Mouse (Mus musculus) spleen, adult 10 weeks (tissue): ENCODE data around the gene Trim10. TPM values are rescaled to one million over a fixed set of nuclear protein-coding genes. Genes with fewer than 3 reads are reported as not detected.

ENCODE experiments used
- polyA plus RNA-seq: library from polyadenylated mRNA; stranded (reverse); fragments of 350-450 nt; fragmentation: Illumina TruSeq; extraction: RNeasy Lipid Tissue Mini Kit (QIAGEN cat#74804); gene quantifications from one replicate; pipeline ENCODE4 v1.2.3, GENCODE M21; 2015; ENCODE audit warnings: low replicate concordance; ENCODE audit not compliant: insufficient read depth

Trim10 gene
- polyA plus RNA-seq = 35.2 TPM

DNA sequence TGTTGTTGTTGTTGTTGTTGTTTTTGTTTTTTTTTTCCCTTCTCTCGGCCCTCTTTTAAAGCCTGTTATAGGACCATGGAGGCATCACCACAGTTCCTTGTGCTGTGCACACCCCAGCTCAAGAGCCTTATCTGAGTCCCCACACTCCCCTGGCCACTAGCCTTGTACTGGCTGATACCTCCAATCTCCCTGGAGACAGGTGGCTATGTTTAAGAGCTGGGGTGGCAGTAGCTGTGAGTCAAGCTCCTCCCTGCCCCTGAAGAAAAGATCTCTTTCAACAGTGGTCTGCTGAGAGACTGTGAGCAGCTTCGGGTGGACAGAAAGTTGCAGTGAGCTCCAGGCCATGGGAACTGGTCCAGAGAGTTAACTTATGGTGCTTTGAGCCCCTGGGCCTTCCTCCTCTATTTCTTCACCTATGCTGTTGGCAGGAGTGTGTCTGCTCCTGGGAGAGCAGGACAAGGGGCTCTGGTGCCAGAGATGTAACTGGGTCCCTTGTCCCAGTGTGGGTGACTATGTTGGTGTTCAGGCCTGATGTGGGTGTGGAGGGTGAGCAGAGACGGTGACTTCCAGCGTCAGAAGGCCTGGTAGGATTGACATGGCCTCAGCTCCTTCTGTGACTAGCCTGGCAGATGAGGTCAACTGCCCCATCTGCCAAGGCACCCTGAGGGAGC, at the start of gene Trim10:
Gene Trim10, plus strand, starts transcription at position 291 of the 671 bp plus-strand sequence.

DNA sequence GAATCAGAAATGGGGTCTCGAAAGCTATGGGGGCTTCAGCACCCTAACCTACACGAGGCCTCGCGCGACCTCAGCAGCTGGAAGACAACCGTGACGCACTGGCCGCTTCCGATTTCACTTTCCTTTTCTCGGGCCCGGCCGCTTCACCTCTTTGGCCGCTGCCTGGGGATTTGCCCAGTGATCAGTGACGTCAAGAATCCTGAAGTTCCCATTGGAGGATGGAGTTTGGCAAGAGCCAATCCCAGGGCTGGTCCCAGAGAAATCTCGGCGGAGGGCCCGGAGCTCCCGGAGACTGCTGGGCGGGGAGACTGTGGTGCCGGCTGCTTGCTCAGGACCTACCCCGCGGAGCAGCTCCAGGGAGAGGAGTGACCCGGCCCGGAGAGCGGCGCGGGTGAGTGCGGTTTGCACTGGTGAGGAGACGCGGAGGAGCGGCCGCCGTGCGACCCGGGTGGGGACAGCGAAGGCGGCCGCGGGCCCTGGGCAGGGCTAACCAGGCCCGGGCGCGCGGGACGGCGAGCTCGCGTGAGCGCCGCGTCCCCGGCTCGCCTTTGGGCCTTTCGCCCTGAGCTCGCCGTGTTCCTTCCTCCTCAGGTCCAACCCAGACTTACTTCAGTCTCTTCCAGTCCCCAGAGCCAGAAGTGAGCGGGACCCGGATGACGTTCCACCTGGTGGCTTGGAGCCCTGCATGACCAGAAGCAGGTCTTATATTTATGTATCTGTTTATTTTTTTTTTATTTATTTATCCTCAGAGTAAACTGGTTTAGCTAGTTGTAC, 32.3 kb upstream of the Trim10 start, which contains the start of gene Trim26:
Gene Trim26, plus strand, starts transcription at position 261 of the 774 bp plus-strand sequence.

DNA sequence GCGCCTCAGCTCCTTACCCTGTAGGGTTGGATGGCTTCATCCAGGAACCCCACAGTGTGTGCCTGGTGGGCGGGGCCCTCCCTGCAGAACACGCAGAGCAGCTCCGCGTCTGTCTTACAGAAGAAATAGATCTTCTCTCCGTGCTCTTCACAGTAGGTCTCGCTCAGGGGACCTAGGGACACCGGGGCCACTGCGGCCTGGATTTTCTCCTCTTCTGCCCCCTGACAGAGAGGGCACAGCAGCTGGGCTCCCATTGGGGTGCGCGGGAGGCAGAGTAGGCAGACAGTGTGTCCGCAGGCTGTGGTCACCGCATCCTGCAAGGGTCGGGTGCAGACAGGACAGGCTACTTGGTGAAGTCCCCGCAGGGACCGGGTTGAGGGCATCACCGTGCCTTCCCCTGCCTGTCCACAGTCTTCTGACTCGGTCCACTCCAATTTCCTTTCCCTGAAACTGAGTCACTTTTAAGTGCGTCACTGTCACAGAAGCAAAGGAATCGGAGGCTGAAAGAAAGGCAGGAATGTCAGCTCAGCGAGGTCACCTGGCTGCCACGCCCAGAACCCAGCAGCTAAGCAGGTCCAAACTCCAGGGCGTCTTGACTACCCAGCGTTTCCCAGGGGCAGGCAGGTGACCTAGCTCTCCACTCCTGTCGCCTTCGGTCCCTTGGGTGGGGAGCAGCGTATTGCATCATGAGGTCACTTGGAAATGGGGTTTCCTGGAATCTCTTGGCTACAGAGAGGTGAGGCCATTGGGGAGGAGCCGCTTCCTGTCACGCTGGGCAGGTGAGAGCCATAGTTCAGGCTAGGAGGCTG, 2.5 kb upstream of the Trim10 start, which contains the start of gene Trim15:
Gene Trim15, minus strand, starts transcription at position 492 of the 809 bp plus-strand sequence.

DNA sequence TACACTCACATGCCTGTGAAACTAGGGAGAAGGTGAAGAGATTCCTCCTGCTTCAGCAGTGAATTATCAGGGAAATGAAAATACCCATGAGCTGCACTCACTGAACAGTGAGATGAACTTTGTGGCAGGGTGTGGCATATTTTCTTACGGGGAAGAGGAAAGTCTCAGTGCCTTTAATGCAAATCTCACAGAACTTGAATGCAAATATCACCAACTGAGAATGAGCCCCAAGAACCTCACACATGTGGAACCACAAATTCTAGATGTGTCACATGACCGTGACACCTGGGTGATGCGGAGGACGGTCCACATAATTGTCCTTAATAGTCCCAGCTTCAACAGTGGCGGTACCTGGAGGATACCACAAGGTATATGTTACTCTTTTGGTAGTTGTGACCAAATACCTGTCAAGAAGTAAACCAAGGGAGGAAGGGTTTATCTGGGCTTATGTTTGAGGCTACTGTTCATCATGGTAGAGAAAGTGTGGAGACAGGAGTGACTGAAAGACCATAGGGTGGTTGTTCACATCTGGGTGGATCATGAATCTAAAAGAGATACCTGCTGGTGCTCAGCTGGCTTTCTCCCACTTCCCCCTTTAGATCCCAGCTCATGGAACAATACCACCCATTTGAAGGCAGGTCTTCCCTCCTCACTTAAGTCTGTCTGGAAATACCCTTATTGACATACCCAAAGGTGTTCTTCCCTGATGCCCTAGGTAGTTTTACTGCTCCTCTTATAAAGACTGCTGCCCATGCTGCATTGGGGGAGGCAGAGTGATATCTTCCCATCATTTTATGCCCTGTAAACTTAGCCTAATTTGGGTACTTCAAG, 20.9 kb downstream of the Trim10 start, which contains the start of gene Trim40:
Gene Trim40, minus strand, starts transcription at position 51 of the 831 bp plus-strand sequence.

DNA sequence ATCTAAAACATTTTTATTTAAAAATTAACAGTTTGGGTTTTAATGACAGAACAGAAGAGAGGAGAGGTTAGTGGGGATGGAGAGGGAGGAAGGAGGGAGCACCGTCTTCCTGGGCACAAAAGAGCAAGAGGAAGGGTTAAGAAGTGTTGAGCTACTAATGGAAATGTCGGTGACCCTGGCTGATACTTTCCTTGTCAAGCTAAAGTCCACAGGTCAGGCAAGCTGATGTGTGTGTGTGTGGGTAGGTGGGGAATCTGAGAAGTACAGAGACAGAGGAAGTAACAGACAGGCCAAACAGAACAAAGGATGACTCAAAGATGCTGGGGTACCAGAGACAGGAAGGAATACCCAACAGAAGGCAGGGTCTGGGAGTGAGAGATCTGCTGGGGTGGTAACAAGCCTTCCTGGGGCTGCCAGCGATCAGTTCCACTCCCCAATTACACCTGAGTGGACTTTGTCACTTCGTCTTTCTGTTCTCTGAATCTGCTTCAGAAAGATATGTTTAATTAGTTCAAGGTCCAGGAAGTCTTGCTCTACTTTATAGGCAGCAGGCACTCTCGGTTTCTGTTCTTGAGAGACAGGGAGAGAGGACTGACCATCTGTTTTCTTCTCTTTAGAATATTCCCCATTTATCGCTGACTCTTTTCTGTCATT, 28.3 kb downstream of the Trim10 start, which contains the start of gene Trim31:
Gene Trim31, plus strand, starts transcription at position 567 of the 654 bp plus-strand sequence.

Other genes with a start within 250 kb of the Trim10 start
- gene H2-M9, start 226.9 kb upstream of the Trim10 start, polyA plus RNA-seq = not detected
- not detected for gene H2-M1, start 197.4 kb upstream of the Trim10 start, polyA plus RNA-seq
- gene H2-M10.5, start 96.7 kb upstream of the Trim10 start, polyA plus RNA-seq = not detected
- gene H2-M10.6, start 57.4 kb upstream of the Trim10 start, polyA plus RNA-seq = not detected
- gene Trim26, start 32.4 kb upstream of the Trim10 start, polyA plus RNA-seq = 152 TPM
- gene Trim15, start 2.4 kb upstream of the Trim10 start, polyA plus RNA-seq = not detected
- gene Trim40, start 20.5 kb downstream of the Trim10 start, polyA plus RNA-seq = 0.21 TPM
- gene Trim31, start 28.5 kb downstream of the Trim10 start, polyA plus RNA-seq = not detected
- 0.47 TPM for gene Rnf39, start 73.3 kb downstream of the Trim10 start, polyA plus RNA-seq
- 80.6 TPM for gene Ppp1r11, start 82.2 kb downstream of the Trim10 start, polyA plus RNA-seq
- 71.5 TPM for gene Znrd1, start 89.0 kb downstream of the Trim10 start, polyA plus RNA-seq
- 12.9 TPM for gene Znrd1as, start 89.0 kb downstream of the Trim10 start, polyA plus RNA-seq
- not detected for gene 2410137M14Rik, start 111.7 kb downstream of the Trim10 start, polyA plus RNA-seq
- 0.87 TPM for gene H2-M5, start 120.0 kb downstream of the Trim10 start, polyA plus RNA-seq
- gene Zfp57, start 131.6 kb downstream of the Trim10 start, polyA plus RNA-seq = 3.0 TPM
- gene Mog, start 153.8 kb downstream of the Trim10 start, polyA plus RNA-seq = not detected
- 60.3 TPM for gene Gabbr1, start 176.4 kb downstream of the Trim10 start, polyA plus RNA-seq
- gene Olfr90, start 218.9 kb downstream of the Trim10 start, polyA plus RNA-seq = not detected
- not detected for gene Olfr91, start 228.7 kb downstream of the Trim10 start, polyA plus RNA-seq